Mouse (Mus musculus): ENCODE data around the gene Tk2.
A peak's percentile ranks its signal among the peaks of the same experiment; 100 is the strongest.
"Not testable (repeated sequence)": the region's sequence is repeated elsewhere in the genome, so short reads cannot be mapped to it uniquely, and the experiment has no call there.

Tk2 gene

GRCm38 (mm10) chr8:104248276-104248675 is at the start of gene Tk2:
Gene Tk2 (minus strand): TSS chr8:104248558.
- peak; percentile 90 for DNase-seq (ENCODE audit: low read depth, low spot score)

- DNase-seq (ENCODE audit: low read depth, low spot score) = no peak
These were observed 46.0 kb upstream of the Tk2 start for GRCm38 (mm10) chr8:104294396-104294795.

- DNase-seq (ENCODE audit: low read depth, low spot score) = not testable (repeated sequence)
These were observed 44.7 kb upstream of the Tk2 start, which contains the start of gene Cmtm2a for GRCm38 (mm10) chr8:104293081-104293480. Gene Cmtm2a (minus strand): TSS chr8:104293181.

- DNase-seq (ENCODE audit: low read depth, low spot score) = no peak
These were observed 20.6 kb upstream of the Tk2 start for GRCm38 (mm10) chr8:104268937-104269440.

- DNase-seq (ENCODE audit: low read depth, low spot score) = no peak
These were observed 20.0 kb upstream of the Tk2 start for GRCm38 (mm10) chr8:104268368-104268767.

GRCm38 (mm10) chr8:104264271-104264935 is 16.0 kb upstream of the Tk2 start:
- DNase-seq (ENCODE audit: low read depth, low spot score) = not testable (repeated sequence)

- DNase-seq (ENCODE audit: low read depth, low spot score) = not testable (repeated sequence)
These were observed 13.4 kb upstream of the Tk2 start for GRCm38 (mm10) chr8:104261802-104262201.

- DNase-seq (ENCODE audit: low read depth, low spot score) = peak; percentile 71
These were observed 4.7 kb upstream of the Tk2 start for GRCm38 (mm10) chr8:104253016-104253415.

- DNase-seq (ENCODE audit: low read depth, low spot score) = no peak
These were observed 3.1 kb upstream of the Tk2 start for GRCm38 (mm10) chr8:104251461-104251860.

- DNase-seq (ENCODE audit: low read depth, low spot score) = peak; percentile 96
These were observed 2.3 kb upstream of the Tk2 start, which contains the start of gene Cklf for GRCm38 (mm10) chr8:104250439-104251367. Gene Cklf (plus strand): TSS chr8:104250861.

GRCm38 (mm10) chr8:104249442-104249996 is 1.2 kb upstream of the Tk2 start:
- DNase-seq (ENCODE audit: low read depth, low spot score) = no peak

GRCm38 (mm10) chr8:104247908-104248275 is 466 bp downstream of the Tk2 start:
- peak; percentile 75 for DNase-seq (ENCODE audit: low read depth, low spot score)

GRCm38 (mm10) chr8:104247054-104247907 is 1.1 kb downstream of the Tk2 start:
- peak; percentile 90 for DNase-seq (ENCODE audit: low read depth, low spot score)

- no peak for DNase-seq (ENCODE audit: low read depth, low spot score)
These were observed 1.7 kb downstream of the Tk2 start for GRCm38 (mm10) chr8:104246621-104247020.

- DNase-seq (ENCODE audit: low read depth, low spot score) = no peak
These were observed 6.2 kb downstream of the Tk2 start for GRCm38 (mm10) chr8:104242038-104242644.

GRCm38 (mm10) chr8:104239418-104239861 is 8.9 kb downstream of the Tk2 start:
- DNase-seq (ENCODE audit: low read depth, low spot score) = no peak

- no peak for DNase-seq (ENCODE audit: low read depth, low spot score)
These were observed 13.8 kb downstream of the Tk2 start for GRCm38 (mm10) chr8:104234573-104234972.

GRCm38 (mm10) chr8:104232919-104233318 is 15.4 kb downstream of the Tk2 start:
- peak; percentile 70 for DNase-seq (ENCODE audit: low read depth, low spot score)

GRCm38 (mm10) chr8:104232039-104232438 is 16.3 kb downstream of the Tk2 start:
- DNase-seq (ENCODE audit: low read depth, low spot score) = no peak

- DNase-seq (ENCODE audit: low read depth, low spot score) = no peak
These were observed 18.0 kb downstream of the Tk2 start for GRCm38 (mm10) chr8:104230377-104230776.

- DNase-seq (ENCODE audit: low read depth, low spot score) = no peak
These were observed 21.3 kb downstream of the Tk2 start for GRCm38 (mm10) chr8:104227048-104227447.
